Mouse (Mus musculus) liver, postnatal 0 days (tissue): ENCODE results near the gene Mpig6b.

Experiments
- CTCF ChIP-seq: sonication (generic); IDR thresholded peaks from 2 replicates; pipeline ENCODE4 v1.5.1; 2016; ENCODE audit warnings: antibody characterized with exemption, low read depth
- EP300 ChIP-seq: IDR thresholded peaks from 2 replicates; pipeline ENCODE4 v1.6.1; 2016; ENCODE audit warnings: antibody characterized with exemption, low read depth, mild to moderate bottlenecking

DNA sequence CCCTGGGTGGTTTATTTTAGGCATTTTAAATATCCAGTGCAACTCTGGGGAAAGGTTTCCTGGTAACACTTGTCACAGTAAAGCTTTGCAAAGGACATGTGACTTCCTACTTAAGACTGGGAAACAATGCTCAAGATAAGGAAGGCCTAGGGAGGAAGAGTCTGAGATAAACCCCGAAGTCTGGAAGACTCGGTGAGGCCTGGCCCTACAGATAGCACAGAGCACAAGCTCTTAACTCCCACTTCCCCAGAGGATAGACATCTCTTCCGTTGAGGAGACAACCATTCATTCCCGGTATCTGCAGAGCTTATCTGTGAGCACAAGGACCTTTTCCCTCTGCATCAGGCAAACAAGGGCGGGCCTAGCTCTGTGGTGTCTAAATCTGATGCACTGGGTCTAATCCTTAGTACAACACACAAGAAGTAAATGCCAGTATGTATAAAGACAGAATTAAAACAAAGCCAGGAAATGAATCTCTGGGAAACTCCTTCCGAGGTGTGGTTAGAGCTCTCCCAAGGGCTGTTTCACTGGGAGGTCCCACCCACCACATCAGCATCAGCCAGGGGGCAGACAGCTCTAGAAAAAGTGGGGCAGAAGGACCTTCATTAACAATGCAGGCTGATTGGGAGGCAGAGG is 44.0 kb downstream of the Mpig6b start:
- TF ChIP-seq CTCF: no peak
- TF ChIP-seq EP300: peak; percentile 94
